7 mouse cellular contexts compared by ENCODE assay signal in genomic region chr2:150099618-150100017, GRCm38 (mm10). TPM values are rescaled to one million over a fixed set of nuclear protein-coding genes. Genes with fewer than 3 reads are reported as not detected.
DNase-seq lines count a peak whose midpoint lies in the region; ATAC-seq lines count a peak whose summit lies in the region.
"Not testable (repeated sequence)": the region's sequence is repeated elsewhere in the genome, so short reads cannot be mapped to it uniquely, and the experiment has no call there.

No protein-coding gene starts in this region.

- DNase-seq in NIH3T3 (ENCODE audit: low read depth), result peak; percentile 76
- peak; percentile 21 for DNase-seq in cerebellum, adult 8-10 months
- peak; percentile 27 to 53 for DNase-seq in layer of hippocampus, postnatal 10 days (ENCODE audit: low spot score in 2 of 2)
- peak; percentile 47 for DNase-seq in lung, postnatal 36 days
- peak; percentile 24 for DNase-seq in ovary, postnatal 14 days (ENCODE audit: low spot score)

- H3K4me3 ChIP-seq in forebrain, embryonic 15.5 days; hindbrain, embryonic 16.5 days (ENCODE audit: low read length): not testable (repeated sequence)

- not testable (repeated sequence) for H3K27ac ChIP-seq in forebrain, embryonic 15.5 days (replicated peaks); hindbrain, embryonic 16.5 days (ENCODE audit: low read depth, low read length)

- H3K9me3 ChIP-seq in forebrain, embryonic 15.5 days; hindbrain, embryonic 16.5 days (ENCODE audit: control insufficient read depth, low read length): not testable (repeated sequence)

- H3K27me3 ChIP-seq in forebrain, embryonic 15.5 days; hindbrain, embryonic 16.5 days (replicated peaks; ENCODE audit: control insufficient read depth, insufficient read depth, low read length): not testable (repeated sequence)

- not testable (repeated sequence) for H3K36me3 ChIP-seq in forebrain, embryonic 15.5 days; hindbrain, embryonic 16.5 days (ENCODE audit: control insufficient read depth, insufficient read depth, low read length)

- H3K4me2 ChIP-seq in forebrain, embryonic 15.5 days (replicated peaks); hindbrain, embryonic 16.5 days (ENCODE audit: low read length): not testable (repeated sequence)

- ATAC-seq in forebrain, embryonic 15.5 days (replicated peaks), result 0 out of 2 replicates have a peak, but pooled peaks have one; percentile 57
- ATAC-seq in hindbrain, embryonic 16.5 days, result peak; percentile 79

- 13% methylated on average over 2 of the region's 2 CpGs for WGBS in forebrain, embryonic 15.5 days
- 19% methylated on average over 2 of the region's 2 CpGs for WGBS in hindbrain, embryonic 16.5 days

- H3K9ac ChIP-seq in forebrain, embryonic 15.5 days (replicated peaks); hindbrain, embryonic 16.5 days (ENCODE audit: low read depth, low read length): not testable (repeated sequence)

- H3K4me1 ChIP-seq in forebrain, embryonic 15.5 days; hindbrain, embryonic 16.5 days (ENCODE audit: control insufficient read depth, insufficient read depth, low read depth, low read length): not testable (repeated sequence)

RNA-seq across cellular contexts. Expression of gene Zfp120, which starts 36.9 kb away (rescaled TPM):
- polyA plus RNA-seq in forebrain, embryonic 15.5 days (2015; fragmentation: Nextera tagmentation; extraction: Ambion mirVana), result 9.6 and 11.2 TPM in 2 replicates
- 9.7 and 9.9 TPM in 2 replicates for polyA plus RNA-seq in hindbrain, embryonic 16.5 days (2015; fragmentation: Nextera tagmentation; extraction: Ambion mirVana)
- 10 to 100 TPM; 10.5 TPM for total RNA-seq in layer of hippocampus, postnatal 10 days (2021)

Comparison
In these comparisons a context has a peak if more than half of its experiments do, and no peak if none do; other contexts are left out.
1. DNase-seq: peak in every context shown above with its lines; median percentile 76 in NIH3T3; 47 in lung, postnatal 36 days; 40 in layer of hippocampus, postnatal 10 days; 24 in ovary, postnatal 14 days; 21 in cerebellum, adult 8-10 months.